Mouse (Mus musculus) thymus, postnatal 25 days (tissue): Measurements from ENCODE around the gene Ampd2.
A peak's percentile ranks its signal among the peaks of the same experiment; 100 is the strongest.

Source experiments
- DNase-seq: peaks from one replicate; pipeline ENCODE4 v3.0.0; 2022

Ampd2 gene

GRCm38 (mm10) chr3:108094976-108095760, 8.7 kb upstream of the Ampd2 start:
- no peak for DNase-seq

GRCm38 (mm10) chr3:108094146-108094545, 7.7 kb upstream of the Ampd2 start:
- no peak for DNase-seq

GRCm38 (mm10) chr3:108093306-108093705, 6.9 kb upstream of the Ampd2 start:
- no peak for DNase-seq

- DNase-seq, result no peak
These were observed 6.2 kb upstream of the Ampd2 start, which contains the start of gene Gnat2 for GRCm38 (mm10) chr3:108092536-108093115. Gene Gnat2, plus strand, starts transcription at chr3:108092789.

- no peak for DNase-seq
These were observed 5.6 kb upstream of the Ampd2 start for GRCm38 (mm10) chr3:108092030-108092429.

GRCm38 (mm10) chr3:108090561-108090960, 4.1 kb upstream of the Ampd2 start:
- DNase-seq, result no peak

GRCm38 (mm10) chr3:108089916-108090315, 3.5 kb upstream of the Ampd2 start:
- no peak for DNase-seq

- DNase-seq, result no peak
These were observed 2.5 kb upstream of the Ampd2 start for GRCm38 (mm10) chr3:108088842-108089380.

- no peak for DNase-seq
These were observed 878 bp upstream of the Ampd2 start for GRCm38 (mm10) chr3:108087329-108087728.

- DNase-seq, result peak; percentile 38
These were observed 556 bp downstream of the Ampd2 start for GRCm38 (mm10) chr3:108085721-108086469.

GRCm38 (mm10) chr3:108085281-108085720, 1.1 kb downstream of the Ampd2 start:
- peak; percentile 90 for DNase-seq

- no peak for DNase-seq
These were observed 1.6 kb downstream of the Ampd2 start for GRCm38 (mm10) chr3:108084767-108085270.

- no peak for DNase-seq
These were observed 2.5 kb downstream of the Ampd2 start for GRCm38 (mm10) chr3:108083904-108084407.

- DNase-seq, result no peak
These were observed 3.3 kb downstream of the Ampd2 start for GRCm38 (mm10) chr3:108083161-108083560.

GRCm38 (mm10) chr3:108082251-108082875, 4.1 kb downstream of the Ampd2 start:
- DNase-seq, result no peak

GRCm38 (mm10) chr3:108081681-108082080, 4.8 kb downstream of the Ampd2 start:
- DNase-seq, result no peak

GRCm38 (mm10) chr3:108076836-108077235, 9.6 kb downstream of the Ampd2 start:
- no peak for DNase-seq

- DNase-seq, result no peak
These were observed 13.4 kb downstream of the Ampd2 start for GRCm38 (mm10) chr3:108072983-108073569.

- DNase-seq, result peak; percentile 81
These were observed 15.9 kb downstream of the Ampd2 start for GRCm38 (mm10) chr3:108070295-108071293.

- no peak for DNase-seq
These were observed 17.1 kb downstream of the Ampd2 start for GRCm38 (mm10) chr3:108069231-108069870.
